Mouse (Mus musculus): ENCODE data around the gene Zfp850.

- TF ChIP-seq EP300 (IDR thresholded peaks at IDR 0.05) (0 out of 2 replicates have a peak, but pooled peaks have one; percentile 43), CTCF (IDR thresholded peaks at IDR 0.05) (no peak)
Measured at GRCm38 (mm10) chr7:28053046-28053930, 39.4 kb upstream of the Zfp850 start.
